Mouse (Mus musculus): Measurements from ENCODE around the gene Cdk18.

The Cdk18 gene

DNA sequence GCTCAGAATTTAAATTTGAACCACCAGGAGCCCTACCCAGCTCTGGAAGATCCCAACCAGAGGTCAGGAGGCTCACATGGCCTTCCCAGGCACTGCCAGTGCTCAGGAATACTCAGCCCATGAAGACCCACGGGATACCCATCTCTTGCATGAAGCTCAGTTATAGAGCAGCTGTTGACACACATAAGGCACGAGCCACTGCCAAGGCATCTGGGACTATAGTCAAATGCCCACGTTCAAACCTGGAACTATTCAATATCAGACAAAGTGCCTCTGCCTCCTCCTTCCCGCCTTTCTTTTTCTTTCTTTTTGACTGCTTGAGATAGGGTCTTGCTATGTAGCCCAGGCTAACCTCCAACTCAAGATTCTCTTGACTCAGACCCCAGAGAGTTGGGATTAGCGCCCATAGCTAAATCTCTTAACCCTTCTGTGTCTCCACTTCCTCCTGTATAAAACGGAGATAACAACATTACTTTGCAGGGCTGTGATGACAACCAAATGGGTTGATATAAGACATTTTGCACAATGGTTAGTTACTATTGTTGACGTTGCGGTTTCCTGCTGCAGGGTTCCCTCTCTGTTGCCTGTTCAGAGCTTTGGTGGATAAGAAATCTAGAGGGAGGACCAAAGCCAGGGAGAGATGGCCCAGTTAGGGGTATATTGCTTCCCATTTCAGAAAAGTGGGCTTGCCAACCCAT is 73.9 kb downstream of the Cdk18 start:
- no peak for DNase-seq (ENCODE audit: low spot score in 2 of 2)

DNA sequence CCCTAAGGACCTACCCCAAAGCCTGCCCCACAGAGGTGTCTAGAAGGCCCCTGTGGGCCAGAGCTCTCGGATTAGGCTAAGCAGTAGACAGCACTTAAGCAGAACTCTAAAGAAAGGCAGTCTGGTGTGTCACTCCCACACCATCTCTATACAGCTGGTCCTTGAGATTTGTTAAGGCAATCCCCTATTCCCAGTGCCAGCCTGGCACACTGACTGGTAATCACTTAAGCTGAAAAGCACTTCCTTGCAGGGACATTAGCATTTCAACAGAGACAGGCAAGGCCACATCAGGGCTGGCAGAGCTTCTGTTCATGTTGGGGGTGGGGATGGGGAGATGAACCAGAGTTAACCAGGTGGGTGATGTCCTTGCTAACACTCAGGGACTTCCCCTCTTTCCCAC is 74.5 kb downstream of the Cdk18 start:
- peak in 1 of 2 experiments; percentile 42 for DNase-seq (ENCODE audit: low spot score in 2 of 2)

DNA sequence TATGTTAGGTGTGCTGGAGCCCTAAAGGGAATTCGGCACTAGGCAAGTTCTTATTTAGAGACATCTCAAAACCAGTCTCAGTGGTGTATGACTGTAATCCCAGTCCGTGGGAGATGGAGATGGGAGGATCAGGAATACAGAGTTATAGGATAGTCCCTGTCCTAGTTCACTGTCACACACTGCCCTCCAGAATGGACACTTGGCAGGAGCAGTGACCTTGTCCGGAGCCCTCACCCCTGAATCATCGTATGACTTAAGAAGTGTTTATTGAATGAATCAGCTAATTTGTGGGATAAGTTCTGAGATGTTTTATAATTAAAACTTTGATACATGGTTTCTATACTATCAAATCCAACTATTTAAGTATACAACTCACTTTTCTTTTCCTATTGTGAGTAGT is 76.4 kb downstream of the Cdk18 start:
- no peak for DNase-seq (ENCODE audit: low spot score in 2 of 2)

All from frontal cortex, postnatal 10 days (tissue).